Mouse (Mus musculus) MEL (cell line): ENCODE measurements around the gene Mylk4. TPM values are rescaled to one million over a fixed set of nuclear protein-coding genes. Genes with fewer than 3 reads are reported as not detected.

Experiments used
- polyA plus RNA-seq, 2 experiments: library from polyadenylated mRNA; stranded (reverse) in 1 of 2; unstranded in 1 of 2; fragments of >175 nt in 1 of 2; fragments of >200 nt in 1 of 2; gene quantifications; 2 replicates each; pipeline versions ENCODE4 v1.2.1 to v1.2.4; 2012; ENCODE audit warnings: low replicate concordance in 2 of 2, low read depth in 1 of 2; ENCODE audit not compliant: insufficient read length in 2 of 2, insufficient read depth in 1 of 2, missing spikeins in 1 of 2
- total RNA-seq: library from RNA; depleted of rRNA; stranded (reverse); fragments of 300-350 nt; gene quantifications from 2 replicates; pipeline ENCODE4 v1.2.3, GENCODE M21; 2012; rRNA removed

Mylk4 gene
- total and polyA plus RNA-seq, 3 experiments: not detected

Other genes with a start within 250 kb of the Mylk4 start
- gene Wrnip1, start 18.1 kb upstream of the Mylk4 start, total RNA-seq: 50.4 and 50.6 TPM in 2 replicates
- 10 to 100 TPM in 1 of 2 experiments, not detected in 1; 38.8 TPM for gene Wrnip1, start 18.1 kb upstream of the Mylk4 start, polyA plus RNA-seq
- 8.3 and 10.4 TPM in 2 replicates for gene D930007J09Rik, start 18.9 kb upstream of the Mylk4 start, total RNA-seq
- gene D930007J09Rik, start 18.9 kb upstream of the Mylk4 start, polyA plus RNA-seq: not detected
- gene Serpinb1a, start 67.2 kb upstream of the Mylk4 start, total RNA-seq: 2.7 and 3.6 TPM in 2 replicates
- gene Serpinb1a, start 67.2 kb upstream of the Mylk4 start, polyA plus RNA-seq: 1 to 10 TPM in 1 of 2 experiments, not detected in 1; 6.8 TPM
- gene Serpinb1c, start 114.3 kb upstream of the Mylk4 start, total RNA-seq: not detected in 2 replicates
- gene Serpinb1c, start 114.3 kb upstream of the Mylk4 start, polyA plus RNA-seq: not detected
- 0.20 and 0.27 TPM in 2 replicates for gene Serpinb6b, start 181.3 kb upstream of the Mylk4 start, total RNA-seq
- 1 to 10 TPM in 1 of 2 experiments, not detected in 1; 1.2 TPM for gene Serpinb6b, start 181.3 kb upstream of the Mylk4 start, polyA plus RNA-seq
- 1.6 and 2.1 TPM in 2 replicates for gene Serpinb9, start 219.3 kb upstream of the Mylk4 start, total RNA-seq
- 1 to 10 TPM in 1 of 2 experiments, not detected in 1; 2.9 TPM for gene Serpinb9, start 219.3 kb upstream of the Mylk4 start, polyA plus RNA-seq
- 1.5 and 2.3 TPM in 2 replicates for gene Serpinb9b, start 243.5 kb upstream of the Mylk4 start, total RNA-seq
- 1 to 10 TPM in 1 of 2 experiments, not detected in 1; 3.9 TPM for gene Serpinb9b, start 243.5 kb upstream of the Mylk4 start, polyA plus RNA-seq